Mouse (Mus musculus) brain, embryonic 14.5 days (tissue): Measurements from ENCODE around the gene Ncdn.

Experiments
- CTCF ChIP-seq: fragments of 200-500 bp; IDR thresholded peaks from 2 replicates; pipeline ENCODE4 v1.5.1; 2012; ENCODE audit warnings: inconsistent platforms, mild to moderate bottlenecking, moderate library complexity, borderline replicate concordance; ENCODE audit not compliant: insufficient read depth, insufficient read length; ENCODE audit errors: extremely low read depth
- POLR2A ChIP-seq: fragments of 200-500 bp; IDR thresholded peaks from 2 replicates; pipeline ENCODE4 v1.6.1; 2012; ENCODE audit warnings: mild to moderate bottlenecking, inconsistent platforms, borderline replicate concordance; ENCODE audit not compliant: poor library complexity, insufficient read depth, insufficient read length, severe bottlenecking; ENCODE audit errors: extremely low read depth

DNA sequence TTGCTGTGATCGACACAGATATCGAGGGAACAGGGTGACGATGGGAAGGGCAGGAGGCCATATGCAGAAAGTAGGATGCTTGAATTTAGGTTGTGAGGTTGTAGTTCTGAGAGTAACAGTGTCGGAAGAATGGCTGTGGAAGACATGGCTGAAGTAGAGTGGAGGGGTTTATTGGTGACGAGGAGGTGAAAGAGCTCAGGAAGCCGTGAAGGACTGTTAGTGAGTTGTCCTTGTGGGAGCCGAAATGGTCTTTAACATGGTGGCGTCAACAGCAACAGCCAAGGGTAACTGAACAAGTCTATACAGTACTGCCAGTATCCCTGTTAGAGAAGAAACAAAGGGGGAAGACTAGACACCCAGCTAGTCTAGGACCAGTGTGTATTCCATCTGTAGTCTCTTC, 48.9 kb upstream of the Ncdn start:
- TF ChIP-seq CTCF (no peak), POLR2A (no peak)
